Mouse (Mus musculus) layer of hippocampus, postnatal 10 days (tissue): Measurements from ENCODE around the gene 4933417A18Rik. TPM values are rescaled to one million over a fixed set of nuclear protein-coding genes. Genes with fewer than 3 reads are reported as not detected.
"Not testable (repeated sequence)": the region's sequence is repeated elsewhere in the genome, so short reads cannot be mapped to it uniquely, and the experiment has no call there.

ENCODE experiments used
- DNase-seq, 2 experiments: peaks; one replicate each; pipeline ENCODE4 v3.0.0; 2021; ENCODE audit warnings: low spot score in 2 of 2
- long read RNA-seq: library from polyadenylated mRNA; stranded (forward); transcript quantifications from one replicate; pipeline ENCODE4 v2.0.0, GENCODE M21; 2023
- total RNA-seq, 2 experiments: library from RNA; stranded (reverse); gene quantifications; 2 replicates each; pipeline ENCODE4 v1.2.3; 2021

The 4933417A18Rik gene
- total RNA-seq = not detected
- long read RNA-seq = 0 reads

DNA sequence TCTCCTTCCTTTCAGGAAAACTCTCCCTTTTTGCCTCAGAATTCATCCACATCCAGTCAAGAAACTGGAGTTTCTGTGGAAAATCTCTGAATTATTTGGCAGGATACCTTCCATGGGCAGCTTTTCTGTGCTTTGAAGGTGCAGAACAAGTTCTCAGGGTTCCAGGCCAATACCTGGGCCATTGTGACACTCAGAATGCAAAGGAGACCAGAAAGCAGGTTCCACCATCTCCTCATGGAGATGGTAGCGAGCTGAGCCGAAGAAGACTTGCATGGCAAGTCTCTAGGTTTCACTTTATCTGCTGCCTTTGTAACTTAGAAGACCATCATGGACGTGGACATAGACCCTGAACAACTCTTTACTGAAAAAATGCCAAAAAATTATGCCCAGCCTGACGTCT is at the start of gene 4933417A18Rik, which contains the start of gene Fam217a:
Gene 4933417A18Rik, plus strand, starts transcription at position 200 of the 400 bp plus-strand sequence.
Gene Fam217a, minus strand, starts transcription at position 101 of the 400 bp plus-strand sequence.
- no peak for DNase-seq

DNA sequence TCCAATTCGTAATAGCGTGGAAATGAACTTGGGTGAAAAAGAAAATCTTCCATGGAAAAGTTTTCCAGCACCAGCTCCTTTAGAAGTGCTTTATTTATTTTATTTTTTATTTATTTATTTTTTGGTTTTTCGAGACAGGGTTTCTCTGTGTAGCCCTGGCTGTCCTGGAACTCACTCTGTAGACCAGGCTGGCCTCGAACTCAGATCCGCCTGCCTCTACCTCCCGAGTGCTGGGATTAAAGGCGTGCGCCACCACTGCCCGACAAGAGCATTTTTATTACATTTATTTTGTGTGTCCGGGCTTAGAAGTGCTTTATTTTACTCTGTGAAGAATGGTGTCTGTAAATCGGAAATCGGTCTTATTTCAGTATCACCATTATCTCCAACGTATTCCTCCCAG is 49.5 kb upstream of the 4933417A18Rik start:
- peak; percentile 29 to 33 for DNase-seq

DNA sequence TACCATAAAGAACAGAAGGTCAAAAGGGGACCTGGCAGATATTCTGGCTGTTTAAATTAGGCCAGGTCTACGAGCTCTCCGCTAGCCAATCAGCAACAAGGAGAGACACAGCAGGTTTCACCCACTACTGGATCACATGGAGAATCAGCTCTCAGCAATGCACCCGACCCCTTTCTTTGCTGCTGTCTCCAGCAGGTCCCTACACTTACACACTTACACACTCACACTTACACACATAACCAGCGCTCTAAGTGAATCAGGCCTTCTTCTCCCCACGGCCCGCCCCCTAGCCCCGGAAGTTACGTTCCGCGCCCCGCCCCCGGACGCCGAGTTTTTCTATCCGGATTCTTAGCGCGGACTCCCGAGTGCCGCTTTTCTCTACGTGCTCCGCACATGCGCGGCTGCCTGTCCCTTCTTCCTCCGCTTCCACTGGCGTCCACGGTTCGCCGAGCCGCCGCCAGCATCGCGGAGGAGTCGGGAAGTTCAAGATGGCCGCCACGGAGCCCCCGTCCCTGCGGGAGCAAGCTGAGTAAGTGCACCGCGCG is 49.0 kb upstream of the 4933417A18Rik start, which contains the start of gene Prpf4b:
Gene Prpf4b, plus strand, starts transcription at position 137 of the 545 bp plus-strand sequence.
- peak; percentile 91 to 93 for DNase-seq

DNA sequence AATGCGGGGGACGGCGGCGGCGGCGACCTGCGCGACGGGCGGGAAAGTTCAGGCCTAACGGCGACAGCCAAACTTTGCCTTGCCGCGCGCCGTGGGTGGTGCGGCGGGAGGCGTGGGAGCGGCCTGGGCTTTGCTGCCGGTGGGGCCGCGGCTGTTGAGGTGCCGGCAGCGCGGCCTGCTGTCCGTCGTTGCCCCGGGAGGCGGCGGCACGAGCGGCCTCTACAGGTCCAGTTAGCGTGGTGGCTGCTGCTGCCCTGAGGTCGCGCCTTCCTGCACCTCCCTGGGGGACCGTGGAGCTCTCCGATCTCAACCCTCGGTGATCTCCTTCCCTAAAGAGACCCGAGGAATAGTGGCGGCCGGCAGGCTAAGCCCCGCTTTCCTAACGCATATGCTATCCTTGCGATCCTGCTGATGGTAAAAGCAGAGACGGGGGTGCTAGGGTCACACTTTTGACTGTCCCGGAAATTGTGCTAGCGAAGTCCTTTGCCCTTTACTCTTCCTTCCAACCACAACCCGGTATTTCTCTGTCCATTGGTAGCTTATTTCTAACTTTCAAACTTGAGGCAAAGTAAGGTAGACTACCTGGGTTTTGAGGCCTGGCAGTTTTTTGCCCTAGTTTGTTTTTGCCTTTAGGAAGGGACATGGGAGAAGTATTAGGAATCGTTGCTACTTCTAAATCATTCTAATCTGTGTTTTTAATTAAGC is 48.3 kb upstream of the 4933417A18Rik start:
- DNase-seq = no peak

GRCm38 (mm10) chr13:34876481-34876880 is 47.7 kb upstream of the 4933417A18Rik start:
- no peak for DNase-seq

- DNase-seq = no peak
These were observed 31.3 kb upstream of the 4933417A18Rik start for GRCm38 (mm10) chr13:34892871-34893270.

- DNase-seq = no peak
These were observed 9.6 kb upstream of the 4933417A18Rik start for GRCm38 (mm10) chr13:34914614-34915013.

DNA sequence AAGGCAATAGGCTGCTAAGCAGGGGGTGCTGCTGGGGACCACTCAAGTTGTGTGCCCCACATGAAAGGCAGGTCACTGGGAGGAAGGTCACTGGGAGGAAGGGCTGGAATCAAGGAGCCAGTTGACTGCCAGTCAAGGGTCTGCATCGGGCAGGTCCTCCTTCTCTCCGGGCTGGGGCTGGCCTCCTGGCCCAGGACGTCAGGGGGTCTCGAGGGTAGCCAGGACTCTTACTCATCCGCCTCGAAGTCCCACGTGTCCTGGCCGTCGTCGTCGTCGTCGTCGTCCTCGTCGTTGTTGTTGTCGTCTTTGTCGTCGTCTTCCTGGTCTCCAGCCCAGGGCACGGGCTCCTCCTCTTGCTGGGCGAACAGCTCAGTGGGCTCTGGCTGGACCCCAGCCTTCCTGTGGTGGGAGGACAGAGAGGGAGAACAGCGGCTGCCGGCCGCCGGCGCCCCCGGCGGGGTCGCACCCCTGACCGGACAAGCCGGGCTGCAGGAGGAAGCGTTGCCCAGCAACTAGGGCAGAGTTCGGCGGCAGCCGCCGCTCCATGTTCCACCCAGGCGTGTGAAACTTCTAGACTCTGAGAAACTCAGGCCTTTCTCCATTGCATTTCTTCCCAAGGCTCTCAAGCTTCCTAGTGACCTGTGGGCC is 7.6 kb upstream of the 4933417A18Rik start:
- DNase-seq = no peak

DNA sequence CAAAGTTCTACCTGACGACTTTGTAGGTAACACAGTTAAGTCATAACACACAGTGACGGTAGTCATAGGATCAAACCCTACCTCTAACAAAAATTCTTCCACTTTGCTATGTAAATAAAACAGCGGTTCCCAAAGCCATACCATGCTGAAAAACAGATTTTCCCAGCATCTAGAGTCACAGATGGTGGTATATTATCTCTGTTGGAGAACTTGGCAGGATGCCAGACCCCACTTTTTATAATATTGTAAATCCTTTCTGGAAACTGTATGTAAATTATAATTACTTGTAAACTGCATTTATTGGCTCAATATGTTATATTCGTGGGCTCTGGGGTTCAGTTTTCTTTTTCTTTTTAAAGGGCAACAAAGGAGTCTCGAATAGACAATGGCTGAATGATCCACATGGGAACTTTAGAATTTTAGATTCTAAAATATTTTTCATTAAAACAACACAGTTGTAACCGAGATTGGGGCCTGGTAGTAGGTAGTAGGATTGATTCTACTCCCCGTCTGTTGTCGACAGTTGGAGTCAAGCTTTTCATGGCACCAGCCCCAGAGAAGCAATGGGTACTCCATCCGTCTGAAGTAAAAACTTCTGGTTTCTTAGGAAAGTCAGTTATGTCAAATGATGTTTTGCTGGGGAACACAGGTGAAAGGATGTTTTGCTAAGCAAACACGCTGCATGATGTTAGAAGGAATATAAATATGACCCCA is 10.9 kb downstream of the 4933417A18Rik start:
- DNase-seq = peak in 1 of 2 experiments; percentile 17

GRCm38 (mm10) chr13:34942370-34942769 is 18.2 kb downstream of the 4933417A18Rik start:
- DNase-seq = no peak

DNA sequence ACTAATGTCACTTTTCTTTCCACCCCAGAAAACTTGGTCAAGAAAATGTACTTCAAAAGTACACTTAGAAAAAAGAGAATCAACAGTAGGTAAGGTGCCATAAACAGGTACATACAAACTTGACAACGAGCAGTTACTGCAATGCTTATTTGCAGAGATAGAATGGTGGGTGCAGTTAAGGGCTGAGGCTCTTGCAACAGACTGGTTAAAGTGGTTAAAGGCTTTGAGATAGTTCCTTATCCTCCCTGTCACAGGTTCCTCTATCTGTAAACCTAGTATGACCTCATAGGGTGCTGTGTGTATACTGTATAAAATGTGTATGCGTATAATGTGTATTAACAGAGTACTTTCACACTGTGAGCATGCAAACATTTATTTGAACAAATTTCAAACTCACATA is 27.2 kb downstream of the 4933417A18Rik start:
- DNase-seq = not testable (repeated sequence)

DNA sequence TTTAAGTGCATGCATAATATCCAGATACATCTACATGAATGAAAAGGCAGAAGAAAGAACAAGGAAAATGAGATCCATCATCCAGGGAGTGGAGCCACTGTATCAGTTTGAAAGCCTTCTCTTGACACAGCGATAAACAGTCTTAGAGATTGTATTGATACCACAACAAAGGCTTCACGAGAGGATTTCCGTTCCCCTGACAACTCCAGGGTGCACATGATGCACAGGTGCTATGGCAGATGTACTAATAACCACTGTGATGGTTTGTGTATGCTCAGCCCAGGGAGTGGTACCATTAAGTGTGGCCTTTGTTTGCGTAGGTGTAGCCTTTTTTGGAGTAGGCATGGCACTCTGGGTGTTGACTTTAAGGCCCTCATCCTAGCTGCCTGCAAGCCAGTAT is 32.7 kb downstream of the 4933417A18Rik start:
- DNase-seq = no peak

DNA sequence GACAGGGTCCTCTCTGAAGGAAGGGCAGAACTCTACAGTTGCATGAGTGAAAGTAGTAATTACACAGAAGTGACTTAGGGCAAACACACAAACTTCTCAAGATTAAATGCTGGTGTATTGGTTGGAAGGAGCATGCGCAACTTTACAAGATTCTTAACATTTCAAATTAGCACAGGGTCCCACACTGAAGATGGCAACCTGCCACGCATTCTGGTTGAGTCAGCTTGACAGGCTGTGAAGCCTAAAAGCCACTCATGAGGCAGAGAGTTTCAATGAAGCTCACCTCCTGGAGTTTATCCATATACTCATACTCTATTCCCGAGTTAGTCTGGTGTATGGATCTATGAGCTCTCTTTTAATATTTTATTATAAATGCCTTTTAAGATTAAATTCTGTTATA is 33.9 kb downstream of the 4933417A18Rik start:
- DNase-seq = not testable (repeated sequence)

GRCm38 (mm10) chr13:34960996-34961770 is 37.0 kb downstream of the 4933417A18Rik start:
- DNase-seq = no peak

DNA sequence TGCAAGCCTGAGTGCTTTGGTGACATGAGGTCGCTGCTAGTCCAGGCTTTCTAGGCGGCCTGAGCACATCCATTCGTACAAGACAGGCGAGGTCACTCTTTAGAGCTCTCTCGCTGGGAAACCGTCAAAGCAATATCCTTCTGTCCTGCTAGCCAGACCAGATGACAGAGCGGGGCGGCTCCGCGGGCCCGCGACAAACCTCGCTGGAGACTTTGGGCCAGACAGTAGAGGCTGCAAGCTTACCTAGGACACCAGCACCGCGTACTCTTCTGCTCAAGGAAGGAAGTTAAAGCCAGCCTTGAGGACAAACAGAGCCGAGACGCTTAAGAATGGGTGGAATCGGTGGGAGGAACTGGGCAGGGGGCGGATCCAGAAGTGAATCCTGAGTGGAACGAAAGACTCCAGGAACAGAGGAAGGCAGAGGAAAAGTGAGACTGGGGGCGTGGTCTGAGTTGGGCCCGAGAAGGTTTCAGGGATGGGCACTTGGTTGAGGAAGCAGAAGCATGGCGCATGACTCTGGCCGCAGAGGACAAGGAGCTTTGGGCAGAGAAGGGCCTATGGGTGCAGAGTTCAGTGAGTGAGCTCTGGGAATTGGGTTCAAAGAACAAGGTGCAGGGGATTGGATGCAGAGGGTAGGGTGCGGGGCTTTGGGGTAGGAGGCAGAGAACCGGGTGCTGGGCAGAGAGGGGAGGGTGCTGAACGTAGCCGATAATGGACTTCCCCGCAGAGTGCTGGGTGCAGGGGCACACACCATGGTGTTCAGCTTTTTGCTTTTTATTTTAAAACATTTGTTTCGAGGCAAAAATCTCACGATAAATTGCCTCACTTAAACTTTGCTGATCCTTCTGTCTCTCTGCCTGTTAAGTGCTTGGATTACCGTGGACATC is 39.5 kb downstream of the 4933417A18Rik start, which contains the start of gene Eci3:
Gene Eci3, minus strand, starts transcription at position 300 of the 887 bp plus-strand sequence.
- peak; percentile 7 to 13 for DNase-seq

DNA sequence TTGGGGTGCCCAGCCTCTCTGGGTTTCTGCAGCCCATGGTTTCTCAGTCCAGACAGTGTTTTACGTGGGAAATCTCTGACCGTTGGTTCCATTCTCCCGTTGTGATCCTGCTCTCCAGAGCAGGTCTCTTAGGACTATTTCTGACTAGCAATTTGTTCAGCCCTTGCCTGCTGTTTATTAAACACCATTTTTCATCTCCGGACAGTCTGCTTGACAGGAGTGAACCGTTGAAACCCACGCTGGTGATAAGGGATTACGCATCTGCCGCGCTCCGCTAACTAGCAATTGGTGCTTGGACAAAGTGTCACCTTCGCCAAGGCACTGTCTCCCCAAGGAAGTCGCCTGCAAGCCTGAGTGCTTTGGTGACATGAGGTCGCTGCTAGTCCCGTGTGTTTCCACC is 40.2 kb downstream of the 4933417A18Rik start:
- DNase-seq = no peak

- DNase-seq = no peak
These were observed 40.7 kb downstream of the 4933417A18Rik start for GRCm38 (mm10) chr13:34964866-34965265.

- not testable (repeated sequence) for DNase-seq
These were observed 41.4 kb downstream of the 4933417A18Rik start for GRCm38 (mm10) chr13:34965647-34966046.

GRCm38 (mm10) chr13:34972456-34972855 is 48.2 kb downstream of the 4933417A18Rik start:
- not testable (repeated sequence) for DNase-seq

DNA sequence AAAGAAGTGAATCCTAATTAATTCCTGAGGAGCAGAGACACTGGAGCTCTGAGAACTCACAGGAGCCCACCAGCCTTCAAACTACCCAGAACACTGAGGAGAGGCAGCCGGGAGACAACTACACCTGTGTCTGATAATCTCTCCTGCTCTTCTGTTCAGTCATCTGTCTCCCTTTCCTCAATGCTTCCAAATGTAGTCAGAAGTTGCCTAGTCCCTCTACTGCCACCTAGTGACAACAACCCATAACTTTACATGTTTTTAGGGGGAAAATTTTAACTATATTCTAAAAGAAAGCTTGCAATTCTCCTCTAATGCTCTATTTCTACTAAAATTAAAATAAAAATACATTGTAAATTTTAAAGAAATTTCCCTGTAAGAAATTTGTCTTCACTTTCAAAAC is 48.9 kb downstream of the 4933417A18Rik start:
- no peak for DNase-seq
